Mouse (Mus musculus) right cerebral cortex, postnatal 4 days (tissue): ENCODE measurements around the gene Olfr1222.
"Not testable (repeated sequence)": the region's sequence is repeated elsewhere in the genome, so short reads cannot be mapped to it uniquely, and the experiment has no call there.

ENCODE experiments used
- DNase-seq: peaks from one replicate; pipeline ENCODE4 v3.0.0-alpha.2; 2022

The Olfr1222 gene

DNA sequence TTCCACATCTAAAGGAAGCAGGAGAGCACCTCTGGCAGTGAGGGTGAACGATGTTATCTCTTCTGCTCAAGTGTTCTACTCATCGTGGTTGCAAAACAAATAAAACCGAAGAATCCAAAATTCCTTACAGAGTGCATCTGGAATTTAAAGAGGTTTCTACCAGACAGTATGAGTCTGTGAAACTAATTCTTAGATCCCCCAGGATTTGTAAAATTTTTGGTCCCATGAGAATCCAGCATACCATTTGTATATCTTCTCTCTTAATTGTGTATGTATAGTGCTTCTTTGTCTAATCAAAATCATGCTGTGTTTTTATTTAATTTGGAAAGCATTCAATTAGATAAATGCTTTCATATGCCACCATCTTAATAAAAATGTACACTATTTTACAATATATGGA is at the start of gene Olfr1222:
Olfr1222 (minus strand) TSS at position 101 of the 400 bp plus-strand sequence.
- DNase-seq, result no peak

DNA sequence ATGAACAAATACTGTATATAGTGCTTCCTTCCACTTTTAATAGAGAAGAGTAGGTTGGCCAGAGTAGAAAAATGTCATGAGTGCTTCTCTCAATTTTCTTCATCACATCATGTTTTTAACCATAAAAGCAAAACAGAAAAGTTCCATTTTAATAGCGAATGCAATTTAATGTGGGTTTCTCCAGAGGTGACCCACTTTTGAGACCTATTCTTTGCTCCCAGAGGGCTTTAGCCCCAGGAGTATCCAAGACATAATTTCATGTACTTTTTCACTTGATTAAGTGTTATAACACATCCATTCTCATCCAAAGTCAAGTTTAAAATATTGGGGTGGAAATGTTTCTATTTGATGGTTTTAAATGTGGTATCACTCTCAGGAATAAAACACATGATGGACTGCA is 41.7 kb upstream of the Olfr1222 start, which contains the start of gene Olfr1225:
Olfr1225 (minus strand) TSS at position 101 of the 400 bp plus-strand sequence.
- DNase-seq, result no peak

DNA sequence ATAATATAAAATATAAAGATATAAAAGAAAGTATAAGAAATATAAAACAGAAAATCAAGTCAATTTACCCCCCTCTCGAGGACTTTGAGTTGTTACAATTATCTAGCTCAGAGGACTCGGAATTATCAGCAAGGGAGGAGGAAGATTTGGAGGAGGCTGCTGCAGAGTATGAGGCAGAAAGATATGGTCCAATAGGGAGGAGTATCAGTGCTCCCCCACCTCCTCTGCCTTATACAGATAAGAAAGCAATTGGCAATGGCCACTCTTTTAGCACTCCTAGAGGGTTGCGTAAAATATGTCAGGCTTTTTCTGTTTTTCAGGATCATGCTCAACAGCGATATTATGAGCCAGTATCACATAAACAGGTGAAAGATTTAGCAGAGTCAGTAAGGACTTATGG is 31.9 kb upstream of the Olfr1222 start:
- not testable (repeated sequence) for DNase-seq

DNA sequence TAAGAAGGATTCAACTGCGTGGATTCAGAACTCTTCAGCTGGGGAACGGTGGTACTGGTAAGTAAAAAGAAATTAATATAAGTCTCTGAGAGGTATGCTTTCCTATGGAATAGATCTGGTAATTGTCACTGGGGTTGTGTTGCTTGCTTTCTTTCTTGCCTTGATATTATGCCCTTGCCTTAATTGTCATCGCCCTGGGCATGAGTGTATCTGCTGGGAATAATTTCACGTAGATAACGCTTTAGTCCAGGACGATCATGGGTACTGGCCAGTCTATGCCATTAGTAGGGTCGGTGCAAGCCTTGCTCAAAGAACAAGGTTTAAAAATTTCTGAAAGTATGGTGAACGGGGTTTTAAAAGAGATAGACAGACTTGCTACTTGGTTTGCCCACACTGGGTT is 31.1 kb upstream of the Olfr1222 start, which contains the start of gene Olfr1224-ps1:
Olfr1224-ps1 (minus strand) TSS at position 101 of the 400 bp plus-strand sequence.
- not testable (repeated sequence) for DNase-seq

DNA sequence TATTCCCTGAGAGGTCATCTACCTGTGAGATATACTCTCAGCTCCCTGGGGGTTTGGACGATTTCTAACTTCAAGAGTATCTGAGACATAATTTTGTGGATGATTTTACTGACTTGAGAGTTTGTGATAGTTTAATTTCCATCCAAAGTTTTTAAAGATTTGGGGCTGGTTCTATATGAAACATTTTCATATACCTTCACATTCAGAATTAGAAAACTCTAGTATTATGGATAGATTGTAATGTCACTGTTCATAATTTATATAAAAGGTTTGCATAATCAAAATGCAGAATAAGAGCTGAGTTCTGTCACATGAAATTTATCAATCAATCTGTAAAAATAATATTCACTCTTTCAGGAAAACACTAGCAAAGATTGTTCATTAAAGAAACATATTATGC is 18.6 kb upstream of the Olfr1222 start, which contains the start of gene Olfr1223:
Olfr1223 (minus strand) TSS at position 101 of the 400 bp plus-strand sequence.
- DNase-seq, result no peak

DNA sequence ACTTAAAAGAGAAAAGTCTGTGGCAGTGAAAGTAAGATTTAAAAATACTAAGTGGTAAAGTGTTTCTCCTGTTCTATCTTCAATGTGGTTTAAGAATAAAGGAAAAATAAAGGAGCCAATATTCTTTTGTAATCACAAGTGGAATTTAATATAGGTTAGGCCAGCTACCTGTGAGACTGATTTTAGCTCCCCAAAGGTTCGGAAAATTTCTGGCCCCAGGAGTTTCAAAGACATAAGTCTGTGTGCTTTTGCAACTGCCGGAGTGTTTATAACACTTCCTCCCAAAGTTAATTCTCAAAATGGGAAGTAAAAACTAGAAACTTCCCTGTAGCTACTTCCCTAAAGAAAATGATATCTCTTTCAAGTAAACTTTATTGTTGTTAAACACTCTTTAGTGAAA is 15.7 kb downstream of the Olfr1222 start, which contains the start of gene Olfr1221:
Olfr1221 (minus strand) TSS at position 101 of the 400 bp plus-strand sequence.
- DNase-seq, result no peak

DNA sequence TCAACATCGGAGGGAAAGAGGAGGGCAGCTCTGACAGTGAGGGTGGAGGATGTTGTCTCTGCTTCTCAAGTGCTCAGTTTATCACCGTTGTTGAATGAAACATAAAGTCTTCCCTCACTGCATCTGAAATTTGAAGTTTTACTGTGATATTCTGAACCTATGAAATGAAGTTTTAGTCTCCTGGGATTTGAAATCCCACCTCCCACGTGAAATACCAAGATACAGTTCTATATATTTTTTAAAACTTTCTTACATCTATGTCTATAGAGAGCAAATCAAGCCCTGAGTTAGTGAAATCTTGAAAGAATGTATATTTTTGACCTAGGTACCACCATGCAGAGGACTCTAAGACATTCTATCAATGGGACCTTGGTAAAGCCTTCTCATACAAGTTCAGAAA is 26.1 kb downstream of the Olfr1222 start, which contains the start of gene Olfr1220:
Olfr1220 (minus strand) TSS at position 101 of the 400 bp plus-strand sequence.
- no peak for DNase-seq

DNA sequence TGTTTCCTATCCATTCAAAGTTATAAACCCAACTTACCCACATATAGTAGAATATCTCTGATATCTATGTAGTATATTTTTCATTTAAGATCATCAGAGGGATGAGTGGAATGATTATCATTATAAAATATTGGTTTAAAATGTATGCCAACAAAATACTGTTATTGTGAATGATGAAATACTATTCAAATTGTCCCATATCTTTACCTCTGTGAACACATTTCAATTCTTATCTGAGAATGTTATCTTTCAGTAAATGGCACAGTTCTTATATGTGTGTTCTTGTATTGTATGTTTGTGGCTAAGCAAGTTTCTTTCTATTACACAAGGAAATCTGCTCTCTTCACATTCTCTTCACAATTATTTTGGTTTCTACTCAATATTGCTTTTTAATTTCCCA is 27.2 kb downstream of the Olfr1222 start:
- no peak for DNase-seq

DNA sequence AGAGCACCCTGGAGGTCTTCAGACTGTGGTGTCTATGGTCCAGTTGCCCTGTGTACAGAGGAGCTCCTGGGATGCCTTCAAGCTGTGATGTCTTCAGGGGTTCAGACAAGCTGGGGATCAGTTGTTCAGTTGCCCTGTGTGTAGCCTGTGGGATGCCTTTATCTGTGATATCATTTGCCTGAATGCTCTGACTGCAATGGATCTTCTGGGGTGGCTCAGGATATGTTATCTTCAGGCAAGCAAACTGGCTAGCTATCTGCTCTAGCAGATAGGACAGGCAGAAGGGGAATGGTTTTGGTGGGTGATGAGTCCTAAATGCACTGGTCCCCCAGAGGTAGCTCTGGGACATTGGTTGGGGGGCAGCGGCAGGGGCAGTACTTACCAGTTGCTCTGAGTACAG is 39.0 kb downstream of the Olfr1222 start:
- DNase-seq, result no peak

DNA sequence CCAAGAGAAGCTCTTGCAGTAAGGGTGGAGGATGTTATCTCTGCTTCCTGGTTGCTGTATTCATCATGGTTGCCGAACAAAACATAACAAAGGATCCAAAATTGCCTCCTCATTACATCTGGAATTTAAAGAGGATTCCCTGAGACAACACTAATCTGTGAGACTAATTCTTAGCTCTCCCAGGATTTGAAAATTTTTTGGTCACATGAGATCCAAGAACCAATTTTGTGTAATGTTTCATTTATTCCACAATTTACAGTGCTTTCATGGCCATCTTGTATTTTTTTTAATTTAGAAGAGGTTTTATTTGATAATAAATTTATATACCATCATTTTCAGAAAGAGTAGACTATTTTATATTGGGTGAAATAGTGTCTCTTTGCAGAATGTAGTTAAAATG is 49.4 kb downstream of the Olfr1222 start, which contains the start of gene Olfr1219:
Olfr1219 (minus strand) TSS at position 101 of the 400 bp plus-strand sequence.
- DNase-seq, result no peak

DNA sequence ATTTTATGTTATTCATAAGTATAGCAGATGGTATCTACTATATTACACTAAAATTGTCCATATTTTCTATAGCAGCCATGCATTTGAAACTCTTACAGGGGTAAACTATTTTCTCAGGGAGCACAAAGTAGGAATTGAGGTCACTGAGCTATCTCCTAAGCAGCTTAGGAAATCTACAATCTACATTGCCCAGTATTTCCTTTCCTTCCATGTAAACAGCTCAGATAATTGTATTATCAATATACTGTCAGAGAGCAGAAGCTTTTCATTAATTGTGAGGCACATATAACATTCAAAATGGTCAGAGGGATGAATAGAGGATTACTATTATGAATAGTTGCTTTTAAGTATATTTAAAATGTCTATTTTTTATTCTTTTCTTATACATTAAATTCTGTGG is 51.4 kb downstream of the Olfr1222 start:
- DNase-seq, result no peak
